ENCODE assay signal across 27 mouse cellular contexts in the genomic region with DNA sequence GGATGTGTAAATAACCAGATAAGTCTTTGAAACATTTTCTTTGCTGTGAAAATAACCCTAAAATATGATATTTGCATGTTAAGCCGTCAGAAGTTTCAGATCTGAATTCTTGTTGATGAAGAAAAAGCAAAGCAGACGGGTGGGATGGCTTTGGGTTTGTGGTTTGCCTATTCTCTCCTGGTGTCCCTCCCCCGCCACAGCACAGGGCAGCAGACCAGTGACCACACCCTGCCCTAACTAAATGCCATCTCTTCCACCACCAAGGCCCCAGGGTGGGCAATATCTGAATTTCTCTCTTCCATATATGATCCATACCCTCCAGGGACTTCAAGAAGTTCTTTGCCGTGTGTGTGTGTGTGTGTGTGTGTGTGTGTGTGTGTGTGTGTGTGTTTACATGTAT.
"Had no signal": no experiment of that assay in that cellular context is flagged by ENCODE, and none has a peak within 500 bp of the region (broad histone marks: within the 10 kb centered on the region; RNA-seq: fewer than 3 reads in every experiment).

No protein-coding gene starts in this region.

- DNase-seq: gastrocnemius, adult 2 months; gastrocnemius, postnatal 10 days; gastrocnemius, postnatal 25 days; heart, adult 2 months; heart, postnatal 4 days; kidney, adult 18-20 months; kidney, adult 8-10 months; kidney, postnatal 10 days; kidney, postnatal 25 days; kidney, postnatal 4 days; layer of hippocampus, adult 9-11 months; liver; liver, embryonic 13.5 days had no signal

- H3K4me2 ChIP-seq: heart, embryonic 11.5 days; heart, embryonic 13.5 days; heart, embryonic 15.5 days; hindbrain, embryonic 12.5 days; hindbrain, embryonic 14.5 days; intestine, embryonic 15.5 days; limb, embryonic 12.5 days; liver, embryonic 13.5 days; liver, embryonic 15.5 days had no signal

- ATAC-seq: hindbrain, embryonic 16.5 days; inflammation-experienced regulatory T-cells, adult 6 months; intestine, embryonic 15.5 days; intestine, postnatal 0 days had no signal

- H3K36me3 ChIP-seq: heart, embryonic 15.5 days had no signal

- H3K27me3 ChIP-seq: heart, embryonic 13.5 days; heart, embryonic 15.5 days; hindbrain, embryonic 12.5 days; intestine, embryonic 15.5 days; limb, embryonic 12.5 days; liver, embryonic 13.5 days; liver, embryonic 15.5 days had no signal

- H3K27ac ChIP-seq: gastrocnemius, adult 2 months; heart, adult 2 months; heart, embryonic 13.5 days; heart, embryonic 15.5 days; hindbrain, embryonic 10.5 days; hindbrain, embryonic 12.5 days; hindbrain, embryonic 14.5 days; intestine, embryonic 15.5 days; left cerebral cortex, adult 2 months; limb, embryonic 10.5 days; limb, embryonic 12.5 days; liver, embryonic 13.5 days; liver, embryonic 15.5 days had no signal

- H3K4me1 ChIP-seq: heart, embryonic 15.5 days; hindbrain, embryonic 12.5 days; intestine, embryonic 15.5 days; limb, embryonic 10.5 days; limb, embryonic 12.5 days had no signal

- H3K9me3 ChIP-seq: heart, embryonic 13.5 days; heart, embryonic 15.5 days; hindbrain, embryonic 10.5 days; hindbrain, embryonic 12.5 days; intestine, embryonic 15.5 days; limb, embryonic 10.5 days; limb, embryonic 12.5 days; liver, embryonic 13.5 days; liver, embryonic 15.5 days had no signal

- H3K4me3 ChIP-seq: gastrocnemius, adult 2 months; heart, adult 2 months; heart, embryonic 13.5 days; heart, embryonic 15.5 days; hindbrain, embryonic 10.5 days; hindbrain, embryonic 12.5 days; intestine, embryonic 15.5 days; left cerebral cortex, adult 2 months; limb, embryonic 10.5 days; limb, embryonic 12.5 days; liver, embryonic 13.5 days; liver, embryonic 15.5 days had no signal

- H3K9ac ChIP-seq: heart, embryonic 13.5 days; heart, embryonic 15.5 days; hindbrain, embryonic 12.5 days; hindbrain, embryonic 14.5 days; intestine, embryonic 15.5 days; limb, embryonic 12.5 days; liver, embryonic 13.5 days; liver, embryonic 15.5 days had no signal
